Mouse (Mus musculus) MEL (cell line): Measurements from ENCODE around the gene 1700109H08Rik.

Experiments
- CHD2 ChIP-seq: IDR thresholded peaks from 2 replicates; pipeline ENCODE4 v1.6.1; 2011; ENCODE audit warnings: low read length, improper control_type of control experiment
- CTCF ChIP-seq, 3 experiments: IDR thresholded peaks in 2 of 3; conservative IDR thresholded peaks in 1 of 3; 2 replicates each; pipeline ENCODE4 v1.5.1; 2011 to 2012; ENCODE audit warnings: low read length in 3 of 3, low read depth in 2 of 3, mild to moderate bottlenecking in 2 of 3, improper control_type of control experiment in 1 of 3, inconsistent platforms in 1 of 3, mixed read lengths in 1 of 3, moderate library complexity in 1 of 3; ENCODE audit not compliant: control insufficient read depth in 1 of 3, insufficient read depth in 1 of 3, poor library complexity in 1 of 3, severe bottlenecking in 1 of 3
- ELF1 ChIP-seq: IDR thresholded peaks from 2 replicates; pipeline ENCODE4 v1.6.1; 2014; ENCODE audit warnings: low read depth, mild to moderate bottlenecking, inconsistent platforms, low read length, improper control_type of control experiment, moderate library complexity
- EP300 ChIP-seq, 2 experiments: IDR thresholded peaks; 2 replicates each; pipeline ENCODE4 v1.6.1; 2011; ENCODE audit warnings: improper control_type of control experiment in 2 of 2, low read length in 2 of 2, low read depth in 1 of 2, mild to moderate bottlenecking in 1 of 2
- MAFK ChIP-seq: IDR thresholded peaks from 2 replicates; pipeline ENCODE4 v1.6.1; 2011; ENCODE audit warnings: low read depth, mild to moderate bottlenecking, low read length, improper control_type of control experiment, borderline replicate concordance
- MAX ChIP-seq: IDR thresholded peaks from 2 replicates; pipeline ENCODE4 v1.6.1; 2011; ENCODE audit warnings: low read length, improper control_type of control experiment
- MYB ChIP-seq: IDR thresholded peaks from 2 replicates; pipeline ENCODE4 v1.6.1; 2011; ENCODE audit warnings: mild to moderate bottlenecking, low read depth, low read length, improper control_type of control experiment
- NELFE ChIP-seq: IDR thresholded peaks from 2 replicates; pipeline ENCODE4 v1.6.1; 2011; ENCODE audit warnings: low read depth, low read length, improper control_type of control experiment
- POLR2A ChIP-seq, 2 experiments: IDR thresholded peaks; 2 replicates each; pipeline ENCODE4 v1.6.1; 2011 to 2012; ENCODE audit warnings: low read length in 2 of 2, mild to moderate bottlenecking in 2 of 2, control low read depth in 1 of 2, improper control_type of control experiment in 1 of 2, low read depth in 1 of 2, moderate library complexity in 1 of 2; ENCODE audit not compliant: control insufficient read depth in 1 of 2, insufficient read depth in 1 of 2, poor library complexity in 1 of 2
- SIN3A ChIP-seq: IDR thresholded peaks from 2 replicates; pipeline ENCODE4 v1.6.1; 2012; ENCODE audit warnings: low read length, improper control_type of control experiment, inconsistent platforms
- TCF12 ChIP-seq: IDR thresholded peaks from 2 replicates; pipeline ENCODE4 v1.6.1; 2014; ENCODE audit warnings: low read depth, mild to moderate bottlenecking, inconsistent platforms, low read length, improper control_type of control experiment, moderate library complexity
- USF2 ChIP-seq, 2 experiments: IDR thresholded peaks; 2 replicates each; pipeline ENCODE4 v1.6.1; 2011 to 2012; ENCODE audit warnings: improper control_type of control experiment in 2 of 2, low read length in 2 of 2, borderline replicate concordance in 1 of 2, inconsistent platforms in 1 of 2, low read depth in 1 of 2, mild to moderate bottlenecking in 1 of 2; ENCODE audit not compliant: insufficient read depth in 1 of 2

DNA sequence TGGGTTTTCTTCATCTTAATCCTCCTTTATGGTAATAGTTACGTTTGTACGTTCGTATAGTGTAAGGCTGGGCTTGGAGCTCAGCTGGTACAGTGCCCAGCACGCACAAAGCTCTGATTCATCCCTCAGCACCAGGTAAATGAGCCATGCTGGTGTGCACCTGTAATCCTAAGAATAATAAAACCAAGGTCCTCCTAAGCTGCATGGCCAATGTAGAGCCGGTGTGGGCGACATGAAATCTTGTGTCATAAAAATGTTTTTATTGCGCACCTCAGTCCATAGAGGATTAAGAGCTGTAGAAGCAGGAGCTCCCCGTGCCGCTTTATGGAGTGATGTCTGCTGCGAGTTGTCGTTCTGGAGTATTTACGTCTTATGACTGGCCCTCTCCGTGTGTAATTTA is 61.9 kb downstream of the 1700109H08Rik start:
- TF ChIP-seq CTCF (IDR thresholded peaks at IDR 0.05 in 2 of 3, conservative IDR thresholded peaks at IDR 0.05 in 1 of 3; ENCODE audit: control insufficient read depth in 1 of 3, insufficient read depth in 1 of 3, low read depth in 2 of 3, low read length in 3 of 3, poor library complexity in 1 of 3, severe bottlenecking in 1 of 3) (no peak), MAFK (no peak), POLR2A (IDR thresholded peaks at IDR 0.05; ENCODE audit: control insufficient read depth in 1 of 2, insufficient read depth in 1 of 2, low read depth in 1 of 2, low read length in 2 of 2, poor library complexity in 1 of 2) (no peak), CHD2 (no peak), EP300 (IDR thresholded peaks at IDR 0.05; ENCODE audit: low read depth in 1 of 2, low read length in 2 of 2) (no peak), MAX (no peak), NELFE (no peak), ELF1 (no peak), TCF12 (no peak), MYB (no peak), USF2 (IDR thresholded peaks at IDR 0.05; ENCODE audit: borderline replicate concordance in 1 of 2, insufficient read depth in 1 of 2, low read depth in 1 of 2, low read length in 2 of 2) (no peak), SIN3A (no peak)
